Mouse (Mus musculus): ENCODE measurements around the gene Dnajc22. TPM values are rescaled to one million over a fixed set of nuclear protein-coding genes. Genes with fewer than 3 reads are reported as not detected.
A peak's percentile ranks its signal among the peaks of the same experiment; 100 is the strongest.
"Not testable (repeated sequence)": the region's sequence is repeated elsewhere in the genome, so short reads cannot be mapped to it uniquely, and the experiment has no call there.

Dnajc22 gene
- 1 to 10 TPM in 1 of 2 experiments, under 1 TPM in 1; 0.39 to 1.1 TPM for total RNA-seq (2021)
- long read RNA-seq, partial matches to known transcripts: 1 of 1 reads
- long read RNA-seq, other reads (novel, unspliced or antisense): 0 of 1 reads

DNA sequence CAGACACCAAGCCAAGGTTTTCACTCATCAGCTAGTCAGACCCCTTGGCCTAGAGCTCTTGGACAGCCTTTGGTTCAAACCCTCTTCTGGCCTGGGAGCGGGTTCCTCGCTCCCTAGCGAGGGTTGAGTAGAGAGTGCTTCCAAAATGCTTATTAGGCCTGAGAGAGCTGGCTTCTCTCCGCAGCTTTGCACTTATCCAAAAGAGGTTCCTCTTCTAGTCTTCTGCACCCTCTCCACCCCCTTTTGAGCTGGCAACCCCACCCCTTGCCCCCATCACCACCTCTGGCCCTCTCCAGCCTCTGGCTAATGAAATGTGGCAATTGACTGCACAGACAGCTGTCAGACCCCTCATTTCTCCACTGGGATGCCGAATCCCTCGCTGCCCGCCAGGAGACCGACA lies at the start of gene Dnajc22:
TSS of gene Dnajc22 (plus strand) at position 301 of the 400 bp plus-strand sequence.
- DNase-seq (ENCODE audit: low spot score in 2 of 2): no peak

DNA sequence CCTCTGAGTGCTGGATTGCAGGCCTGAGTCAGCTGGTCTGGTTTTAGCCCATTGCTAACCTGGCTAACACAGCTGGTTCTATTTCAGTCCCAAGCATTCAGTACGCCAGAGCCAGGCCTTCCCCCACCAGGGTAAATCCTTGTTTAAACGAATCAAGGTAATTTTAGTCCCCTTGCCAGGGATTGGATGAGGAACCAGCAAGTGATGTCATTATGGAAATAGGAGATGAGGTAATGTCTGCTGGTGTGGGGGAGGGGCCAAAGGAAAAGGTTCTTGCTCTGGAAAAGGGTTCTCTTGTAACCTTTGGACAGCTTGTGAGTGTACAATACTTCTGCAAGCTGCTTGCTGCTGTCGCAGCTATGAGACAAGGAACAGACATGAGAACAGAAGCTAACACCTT lies 48.1 kb upstream of the Dnajc22 start:
- no peak for DNase-seq (ENCODE audit: low spot score in 2 of 2)

DNA sequence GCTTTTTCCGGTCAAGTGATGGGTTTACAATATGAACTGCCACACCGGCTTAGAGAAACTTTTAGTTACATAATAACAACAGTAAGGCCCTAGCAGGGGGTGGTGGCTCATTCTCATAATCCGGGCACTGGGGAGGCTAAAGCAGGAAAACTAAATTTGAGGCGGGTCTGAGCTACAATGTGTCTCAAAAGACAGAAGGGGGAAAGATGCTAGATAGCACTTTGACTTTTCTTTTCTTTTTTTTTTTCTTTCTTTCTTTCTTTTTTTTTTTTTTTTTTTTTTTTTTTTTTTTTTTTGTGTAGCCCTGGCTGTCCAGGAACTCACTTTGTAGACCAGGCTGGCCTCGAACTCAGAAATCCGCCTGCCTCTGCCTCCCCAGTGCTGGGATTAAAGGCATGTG lies 47.2 kb upstream of the Dnajc22 start:
- not testable (repeated sequence) for DNase-seq (ENCODE audit: low spot score in 2 of 2)

DNA sequence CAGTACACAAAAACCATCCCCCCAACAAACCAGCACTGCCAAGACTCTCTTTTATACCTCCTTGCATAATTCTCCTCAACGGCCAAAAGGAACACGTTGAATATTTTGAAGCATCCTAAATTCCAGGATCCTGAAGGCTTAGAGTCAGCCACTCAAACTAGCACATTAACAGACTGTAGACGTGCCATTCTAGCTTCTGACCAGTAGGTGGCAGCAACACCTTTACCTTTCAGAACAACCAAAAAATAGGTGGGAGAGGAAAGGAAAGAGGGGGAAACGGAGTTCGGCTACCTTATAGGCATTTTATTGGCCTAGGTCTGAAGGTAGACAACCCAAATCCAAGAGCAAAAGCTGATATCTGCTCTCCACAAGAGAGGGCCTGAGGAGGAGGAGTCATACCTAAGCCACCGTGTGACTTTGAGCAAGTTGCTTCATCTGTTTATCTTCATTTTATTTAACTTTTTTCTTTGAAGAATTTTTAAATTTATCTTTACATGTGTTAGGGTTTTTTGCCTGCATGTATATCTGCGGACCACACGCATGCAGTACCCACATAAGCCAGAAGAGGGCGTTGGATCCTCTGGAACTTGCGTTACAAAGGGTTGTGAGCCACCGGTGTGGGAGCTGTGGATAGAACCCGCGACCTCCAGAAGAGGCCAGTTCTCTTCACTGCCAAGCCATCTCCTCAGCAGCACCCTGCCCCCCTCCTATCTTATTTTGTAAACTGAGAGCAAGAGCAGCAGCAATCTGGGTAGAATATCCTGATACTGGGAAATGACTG lies 43.3 kb upstream of the Dnajc22 start:
- peak; percentile 66 to 67 for DNase-seq (ENCODE audit: low spot score in 2 of 2)

DNA sequence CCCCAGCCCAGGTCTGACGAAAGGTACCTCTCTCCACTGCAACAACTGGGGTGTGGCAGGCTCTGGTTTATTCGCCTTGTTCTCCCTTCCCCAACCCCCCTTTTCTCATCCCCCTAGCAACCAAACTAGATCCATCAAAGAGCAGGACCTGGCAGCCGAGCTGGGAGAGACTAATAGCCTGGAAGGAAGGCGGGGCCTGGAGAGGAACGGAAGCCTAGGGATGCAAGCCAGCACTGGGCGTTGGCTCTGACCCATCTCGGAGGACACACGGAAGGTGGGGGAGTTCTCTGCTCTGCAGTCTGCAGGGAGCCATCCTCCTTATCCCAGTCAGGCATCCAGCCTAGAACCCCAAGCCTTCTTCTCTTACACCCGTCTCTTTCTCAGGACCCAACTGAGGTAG lies 39.6 kb upstream of the Dnajc22 start:
- no peak for DNase-seq (ENCODE audit: low spot score in 2 of 2)

DNA sequence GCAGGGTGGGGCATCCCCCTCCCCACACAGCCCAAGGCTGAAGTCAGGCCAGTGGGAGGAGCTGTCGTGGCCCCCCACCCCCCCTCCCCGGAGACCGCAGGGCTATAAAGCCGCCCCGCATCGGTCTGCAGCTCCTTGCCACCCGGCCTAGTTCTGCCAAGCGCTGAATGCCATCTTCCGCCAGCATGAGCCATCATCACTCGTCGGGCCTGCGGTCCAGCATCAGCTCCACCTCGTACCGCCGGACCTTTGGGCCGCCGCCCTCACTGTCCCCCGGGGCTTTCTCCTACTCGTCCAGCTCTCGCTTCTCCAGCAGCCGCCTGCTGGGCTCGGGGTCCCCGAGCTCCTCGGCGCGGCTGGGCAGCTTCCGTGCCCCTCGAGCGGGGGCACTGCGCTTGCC lies 37.9 kb upstream of the Dnajc22 start, which contains the start of gene Prph:
TSS of gene Prph (plus strand) at position 135 of the 400 bp plus-strand sequence.
- DNase-seq (ENCODE audit: low spot score in 2 of 2): no peak

DNA sequence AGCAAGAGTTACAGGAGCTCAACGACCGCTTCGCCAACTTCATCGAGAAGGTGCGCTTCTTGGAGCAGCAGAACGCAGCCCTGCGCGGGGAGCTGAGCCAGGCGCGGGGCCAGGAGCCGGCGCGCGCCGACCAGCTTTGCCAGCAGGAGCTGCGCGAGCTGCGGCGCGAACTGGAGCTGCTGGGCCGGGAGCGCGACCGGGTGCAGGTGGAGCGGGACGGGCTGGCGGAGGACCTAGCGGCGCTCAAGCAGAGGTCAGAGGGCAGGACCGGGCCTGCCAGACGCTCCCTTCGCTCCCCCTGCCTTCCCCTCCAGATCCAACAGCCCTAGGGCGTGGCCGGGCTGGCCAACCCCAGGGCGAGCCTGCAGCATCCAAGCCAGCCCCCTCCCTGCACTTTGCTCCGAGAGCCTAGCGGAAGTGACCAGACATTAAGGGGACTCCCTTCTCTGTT lies 37.4 kb upstream of the Dnajc22 start:
- DNase-seq (ENCODE audit: low spot score in 2 of 2): peak; percentile 43 to 55

DNA sequence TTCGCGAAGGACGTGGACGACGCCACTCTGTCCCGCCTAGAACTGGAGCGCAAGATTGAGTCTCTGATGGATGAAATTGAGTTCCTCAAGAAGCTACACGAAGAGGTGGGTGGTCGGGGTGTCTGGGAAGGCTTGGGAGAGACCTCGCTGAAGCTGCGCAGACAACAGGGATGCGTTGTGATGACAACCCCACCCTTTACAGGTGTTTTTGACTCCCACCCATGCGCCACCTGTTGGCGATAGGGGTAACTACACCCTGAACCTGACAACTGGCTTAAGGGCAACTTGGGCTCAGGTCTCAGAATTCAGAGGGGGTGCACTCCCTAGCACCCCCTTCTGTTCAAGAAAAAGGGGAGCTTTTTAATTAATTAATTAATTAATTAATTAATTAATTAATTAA lies 36.6 kb upstream of the Dnajc22 start:
- DNase-seq (ENCODE audit: low spot score in 2 of 2): peak in 1 of 2 experiments; percentile 22

DNA sequence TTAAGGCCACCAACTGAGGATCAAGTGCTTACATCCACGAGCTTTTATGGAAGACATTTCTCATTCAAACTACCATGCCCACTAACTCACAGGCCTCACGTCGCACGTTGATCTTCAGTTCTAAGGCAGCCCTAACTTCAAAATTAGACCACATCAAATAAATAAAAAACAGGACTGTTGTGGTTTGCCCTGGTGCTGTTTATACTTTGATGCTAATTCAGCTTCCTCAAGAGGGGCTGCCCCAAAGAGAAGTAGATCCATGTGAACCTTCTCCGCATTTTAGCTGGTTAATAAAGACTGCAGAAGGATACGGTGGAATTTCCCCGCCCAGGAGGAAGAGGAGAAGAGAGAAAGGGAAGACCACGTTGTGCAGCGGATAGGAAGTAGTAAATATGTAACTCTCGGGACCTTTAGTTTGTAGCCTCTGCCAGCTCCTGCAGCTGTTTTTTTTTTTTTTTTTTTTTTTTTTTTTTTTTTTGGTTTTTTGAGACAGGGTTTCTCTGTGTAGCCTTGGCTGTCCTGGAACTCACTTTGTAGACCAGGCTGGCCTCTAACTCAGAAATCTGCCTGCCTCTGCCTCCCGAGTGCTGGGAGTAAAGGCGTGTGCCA lies 27.3 kb upstream of the Dnajc22 start:
- DNase-seq (ENCODE audit: low spot score in 2 of 2): no peak

DNA sequence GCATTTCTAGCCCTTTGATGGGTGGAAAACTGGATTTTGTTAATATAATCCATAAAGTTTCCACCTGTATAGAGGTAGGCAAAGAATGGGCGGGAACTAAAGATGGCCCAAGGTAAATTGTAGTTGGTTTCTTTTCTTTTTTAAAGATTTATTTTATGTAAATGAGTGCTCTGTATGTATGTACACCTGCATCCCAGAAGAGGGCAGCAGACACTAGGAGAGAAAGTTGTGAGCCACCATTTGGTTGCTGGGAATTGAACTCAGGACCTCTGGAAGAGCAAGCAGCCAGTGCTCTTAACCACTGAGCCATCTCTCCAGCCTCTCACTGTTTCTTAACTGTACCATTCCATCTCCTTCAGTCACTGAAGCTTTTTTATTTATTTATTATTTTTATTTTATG lies 21.0 kb upstream of the Dnajc22 start:
- no peak for DNase-seq (ENCODE audit: low spot score in 2 of 2)

DNA sequence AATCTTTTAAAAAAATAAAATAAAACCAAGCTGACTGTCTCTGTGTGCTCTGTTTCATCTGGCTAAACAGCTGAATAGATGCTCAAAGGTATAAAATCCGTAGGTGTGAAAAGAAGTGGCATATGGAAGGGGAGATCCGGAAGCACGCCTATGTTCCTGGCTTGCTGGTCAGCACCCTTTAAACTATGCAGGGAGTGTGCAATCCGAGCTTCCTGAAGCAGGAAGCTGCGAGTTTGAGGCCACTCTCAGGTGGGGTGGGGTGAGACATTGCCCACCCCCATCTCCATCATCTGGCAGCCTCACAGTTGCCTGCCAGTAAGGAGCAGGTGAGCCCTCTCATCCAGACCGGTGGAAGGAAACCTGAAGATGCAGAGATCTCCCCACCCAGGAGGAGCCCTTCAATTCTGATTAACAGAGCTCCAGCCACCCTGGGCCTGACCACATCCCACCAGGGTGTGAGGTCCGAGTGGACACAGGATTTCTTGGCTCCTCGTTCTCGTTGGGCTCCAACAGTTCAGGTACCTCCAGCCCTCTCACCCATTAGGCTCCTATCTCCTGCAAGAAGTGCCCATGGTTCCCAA lies 18.9 kb upstream of the Dnajc22 start, which contains the start of gene Troap:
TSS of gene Troap (plus strand) at position 557 of the 581 bp plus-strand sequence.
- no peak for DNase-seq (ENCODE audit: low spot score in 2 of 2)

DNA sequence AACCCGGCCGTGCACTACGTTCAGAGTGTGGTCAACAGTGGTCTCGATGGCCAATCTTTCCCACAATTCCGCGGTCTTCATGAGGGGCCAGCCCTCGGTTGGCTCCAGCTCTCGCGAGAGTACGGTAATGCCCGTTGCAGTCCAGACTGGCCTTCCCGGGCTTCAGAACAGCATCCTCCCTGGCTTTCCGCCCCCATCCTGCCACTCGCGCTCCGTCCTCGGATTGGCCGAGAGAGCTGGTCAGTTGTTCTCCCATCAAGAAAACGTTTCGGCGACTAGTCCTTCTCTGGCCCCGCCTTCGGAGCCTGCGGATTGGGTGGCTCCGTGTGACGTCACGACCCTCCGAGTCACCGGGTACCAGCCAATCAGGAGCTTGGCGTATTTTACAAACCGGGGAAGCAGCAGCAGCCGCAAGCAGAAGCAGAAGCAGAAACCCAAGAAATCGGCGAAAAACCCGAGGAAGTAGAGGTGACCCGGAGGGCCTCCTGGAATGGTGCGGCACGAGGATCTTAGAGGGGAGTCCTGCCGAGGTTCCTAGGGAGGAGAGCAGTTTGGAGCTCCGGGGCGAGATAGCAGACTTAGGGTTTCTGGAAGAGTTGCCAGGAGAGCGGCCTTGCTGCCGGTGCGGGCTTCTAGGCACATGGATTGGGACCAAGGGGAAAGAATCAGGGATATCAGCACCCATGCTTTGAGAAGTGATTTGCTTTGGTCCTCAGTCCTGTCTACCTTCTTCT lies 18.2 kb upstream of the Dnajc22 start:
- peak; percentile 98 for DNase-seq (ENCODE audit: low spot score in 2 of 2)

DNA sequence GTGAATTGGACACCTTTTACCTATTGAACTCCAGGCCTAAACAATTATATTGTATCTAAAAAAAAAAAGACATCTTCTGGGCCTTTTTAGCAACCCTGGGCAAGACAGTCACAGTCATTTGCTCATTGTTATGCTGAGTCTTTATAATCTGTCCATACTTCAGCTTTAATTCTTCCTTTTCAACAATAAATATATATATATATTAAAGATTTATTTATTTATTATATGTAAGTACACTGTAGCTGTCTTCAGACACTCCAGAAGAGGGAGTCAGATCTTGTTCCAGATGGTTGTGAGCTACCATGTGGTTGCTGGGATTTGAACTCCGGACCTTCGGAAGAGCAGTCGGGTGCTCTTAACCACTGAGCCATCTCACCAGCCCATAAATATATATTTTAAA lies 17.0 kb upstream of the Dnajc22 start:
- not testable (repeated sequence) for DNase-seq (ENCODE audit: low spot score in 2 of 2)

DNA sequence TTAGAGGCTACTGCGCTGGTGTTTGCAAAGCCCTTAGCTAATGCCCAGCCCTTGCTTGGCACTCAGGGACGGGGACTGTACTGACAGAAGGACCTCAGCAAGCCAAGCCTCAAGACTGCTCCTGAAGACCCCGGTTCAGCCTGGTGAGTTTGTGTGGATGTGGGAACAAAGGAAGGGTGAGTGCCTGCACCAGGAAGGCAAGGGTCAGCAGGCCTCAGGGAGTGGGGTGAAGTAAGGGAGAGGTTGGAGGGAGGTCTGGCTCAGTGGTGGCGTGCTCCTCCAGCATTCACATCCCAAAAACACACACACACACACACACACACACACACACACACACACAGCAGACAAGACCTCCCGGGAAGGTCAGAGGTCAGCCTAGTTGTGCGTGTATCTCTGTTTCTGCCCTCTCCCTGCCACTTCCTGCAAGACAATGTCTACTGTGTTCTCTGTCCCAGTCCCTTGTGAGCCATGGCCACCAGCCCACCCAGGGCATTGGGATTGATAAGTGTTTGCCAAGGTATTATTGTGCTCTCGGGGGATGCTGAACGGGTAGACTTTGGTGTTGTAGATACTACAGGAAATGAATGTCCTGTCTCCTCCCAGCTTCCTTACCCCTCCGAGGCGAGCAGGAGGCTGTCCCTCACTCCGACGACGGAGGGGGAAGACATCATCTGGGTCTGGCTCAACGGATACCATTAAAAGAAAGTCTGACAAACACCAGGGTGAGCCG lies 14.6 kb upstream of the Dnajc22 start:
- no peak for DNase-seq (ENCODE audit: low spot score in 2 of 2)

DNA sequence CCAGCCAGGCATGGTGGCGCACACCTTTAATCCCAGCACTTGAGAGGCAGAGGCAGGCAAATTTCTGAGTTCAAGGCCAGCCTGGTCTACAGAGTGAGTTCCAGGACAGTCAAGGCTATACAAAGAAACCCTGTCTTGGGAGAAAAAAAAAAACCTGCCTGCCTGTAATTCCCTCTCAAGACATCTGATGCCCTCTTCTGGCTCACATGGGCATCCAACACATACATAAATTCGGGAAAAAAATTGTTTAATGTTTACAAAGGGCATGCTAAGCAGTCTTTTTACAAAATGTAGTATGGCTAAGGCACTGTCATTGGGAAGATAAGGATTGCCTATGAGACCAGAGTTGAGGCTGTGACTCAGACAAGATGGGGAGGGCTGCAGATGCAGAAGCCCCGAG lies 13.2 kb upstream of the Dnajc22 start:
- no peak for DNase-seq (ENCODE audit: low spot score in 2 of 2)

DNA sequence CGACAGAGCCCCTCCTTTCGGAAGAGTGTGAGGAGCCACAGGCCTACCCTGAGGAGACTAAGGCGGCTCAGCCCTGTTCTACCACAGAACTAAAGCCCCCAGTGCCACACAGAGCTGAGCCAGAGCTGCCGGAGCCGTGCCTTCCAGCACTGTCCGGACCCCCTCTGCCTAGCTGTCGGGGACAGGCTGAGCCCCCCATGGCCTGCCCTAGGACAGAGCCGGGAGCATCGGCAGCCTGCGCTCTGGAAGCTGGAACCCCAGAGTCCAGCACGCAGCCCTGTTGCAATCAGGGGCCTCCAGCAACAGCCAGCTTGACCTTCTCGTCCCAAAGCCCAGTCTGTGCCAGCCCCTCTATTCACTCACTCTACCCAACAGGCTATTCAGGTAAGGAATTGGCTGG lies 10.6 kb upstream of the Dnajc22 start:
- no peak for DNase-seq (ENCODE audit: low spot score in 2 of 2)

DNA sequence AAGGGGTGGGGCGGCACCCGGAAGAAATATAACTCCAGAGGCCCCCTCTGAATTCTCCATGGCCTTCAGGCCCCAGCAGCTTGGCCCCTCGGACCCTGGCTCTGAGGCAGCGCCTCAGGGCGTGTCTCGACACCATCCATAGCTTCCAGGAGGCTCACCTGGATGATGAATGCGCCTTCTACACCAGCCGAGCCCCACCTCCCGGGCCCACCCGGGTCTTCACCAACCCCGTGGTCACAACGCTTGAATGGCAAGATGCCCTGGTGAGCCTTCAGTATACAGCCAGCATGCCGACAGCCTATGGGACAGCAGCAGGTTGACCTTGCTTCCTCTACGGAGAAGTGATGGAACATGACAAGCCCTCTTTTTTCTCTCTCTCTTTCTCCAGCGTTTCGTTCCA lies 10.1 kb upstream of the Dnajc22 start:
- DNase-seq (ENCODE audit: low spot score in 2 of 2): no peak

DNA sequence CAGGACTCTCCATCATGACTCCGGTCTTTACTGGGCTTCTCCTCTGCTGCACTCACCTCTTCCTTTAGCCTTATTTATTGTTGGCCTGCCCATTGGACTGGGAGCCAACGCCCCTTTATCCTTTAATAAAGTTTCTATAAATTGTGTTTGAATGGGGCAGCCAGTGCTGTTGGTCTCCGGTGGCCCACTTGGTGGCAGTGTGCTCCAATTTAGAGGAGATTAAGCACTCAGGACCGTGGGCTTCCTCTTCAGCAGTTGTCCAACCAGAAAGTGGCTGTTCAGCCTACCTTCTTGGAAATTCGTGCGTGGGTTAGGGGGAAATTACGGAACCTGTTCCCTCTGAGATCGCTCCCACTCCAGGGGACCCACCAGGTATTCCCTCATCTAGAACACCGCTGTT lies 9.7 kb upstream of the Dnajc22 start:
- peak; percentile 53 to 71 for DNase-seq (ENCODE audit: low spot score in 2 of 2)

DNA sequence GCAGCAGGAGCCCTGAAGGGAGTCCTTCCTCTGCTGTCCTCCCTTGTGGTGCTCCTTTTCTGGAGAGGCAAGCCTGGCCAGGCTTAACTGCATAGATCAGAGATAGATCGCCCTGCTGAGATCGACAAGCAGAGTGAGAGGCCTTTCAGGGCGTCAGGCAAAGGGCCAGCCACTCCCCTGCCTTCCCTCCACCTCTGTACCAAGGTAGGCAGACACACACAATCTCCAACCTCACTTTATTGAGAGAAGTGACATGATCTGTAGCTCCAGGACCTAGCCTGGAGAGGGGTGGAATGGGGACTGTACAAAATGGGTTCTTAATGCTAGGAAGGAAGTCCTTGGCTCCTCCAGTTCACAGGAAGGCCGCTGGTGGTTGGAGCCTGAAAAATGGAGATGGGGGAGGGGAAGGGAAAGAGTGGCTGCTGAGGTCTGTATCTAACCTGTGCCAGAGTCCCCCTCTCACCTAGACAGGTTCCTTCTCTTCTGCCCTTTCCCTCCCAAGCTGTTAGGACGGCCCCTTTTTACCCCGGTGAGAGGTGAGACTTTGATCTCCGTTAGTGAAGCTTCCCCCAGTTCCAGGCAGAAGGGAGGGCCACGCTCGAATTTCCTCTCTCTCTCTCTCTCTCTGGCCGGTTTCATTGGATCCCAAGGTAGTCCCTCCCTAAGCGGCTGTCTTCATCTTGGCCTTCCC lies 9.0 kb upstream of the Dnajc22 start:
- DNase-seq (ENCODE audit: low spot score in 2 of 2): no peak

DNA sequence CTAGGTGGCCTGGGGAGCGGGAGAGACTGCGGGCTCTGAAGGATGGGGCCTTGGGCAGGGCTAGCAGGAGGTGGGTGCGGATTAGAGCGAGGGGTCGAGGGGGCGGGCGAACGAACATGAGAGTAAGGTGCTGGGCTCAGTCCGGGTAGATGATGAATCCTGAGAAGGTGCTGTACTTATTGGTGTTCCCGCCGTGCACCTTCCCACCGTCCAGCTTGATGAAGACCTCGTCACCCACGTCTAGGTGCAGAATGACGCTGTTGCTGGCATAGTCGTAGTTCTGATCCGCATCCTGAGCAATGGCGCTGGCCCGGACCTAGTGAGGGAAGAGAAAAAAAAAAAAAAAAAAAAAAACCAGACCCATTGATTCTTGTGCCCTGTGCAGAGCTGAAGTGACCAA lies 8.4 kb upstream of the Dnajc22 start:
- DNase-seq (ENCODE audit: low spot score in 2 of 2): no peak

Data from layer of hippocampus, postnatal 10 days (tissue).